Mouse (Mus musculus) fat pad, adult 2 months (tissue): ENCODE results near the gene Lexm.

Experiments
- DNase-seq: peaks from one replicate; pipeline ENCODE4 v3.0.0-alpha.2; 2011; ENCODE audit warnings: low read depth, low spot score; ENCODE audit errors: extremely low read depth

Gene Lexm

DNA sequence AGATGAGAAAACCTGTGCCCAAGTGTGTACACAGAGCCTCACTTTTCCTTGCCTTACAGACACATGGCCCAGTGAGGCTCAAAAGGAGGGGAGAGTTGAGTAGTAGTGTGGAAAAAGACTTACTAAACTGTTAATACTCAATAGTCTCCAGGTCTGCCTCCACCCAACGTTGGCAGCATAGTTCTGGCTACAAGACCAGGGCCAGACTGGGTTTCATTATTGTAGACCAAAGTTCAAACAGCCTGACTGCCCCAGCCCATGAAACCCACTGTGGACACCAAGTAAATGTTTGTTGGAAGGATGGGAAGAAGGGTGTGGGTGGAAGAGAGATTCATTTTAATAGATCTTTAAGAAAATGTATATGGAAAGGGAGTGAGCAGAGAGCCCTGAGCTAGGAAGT lies 70.1 kb downstream of the Lexm start:
- DNase-seq: no peak

DNA sequence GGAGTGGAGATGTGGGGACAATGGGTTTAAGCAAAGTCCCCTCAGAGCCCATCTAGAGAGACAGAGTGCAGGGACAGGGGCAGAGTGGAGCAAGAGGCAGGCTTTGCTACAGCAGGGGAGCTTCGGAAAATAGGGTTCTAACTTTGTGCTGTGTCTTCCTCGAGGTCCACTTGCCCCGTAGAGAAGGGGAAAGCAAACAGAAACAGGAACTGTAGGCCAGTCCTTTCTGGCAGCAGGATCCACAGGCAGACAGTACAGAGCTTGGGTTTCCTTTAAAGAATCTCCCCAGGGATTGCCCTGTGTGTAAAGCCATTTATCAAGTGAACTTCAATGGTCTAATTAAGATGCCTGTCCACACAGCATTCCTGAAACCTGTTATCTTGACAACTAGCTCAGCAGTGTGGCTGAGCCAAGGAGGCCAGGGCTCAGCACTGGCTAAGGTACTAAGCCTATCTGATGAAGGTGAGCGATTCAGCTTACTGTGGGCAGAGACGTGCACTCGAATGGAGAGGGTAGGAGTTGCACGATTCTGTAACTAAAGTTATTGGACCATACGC lies 71.1 kb downstream of the Lexm start:
- no peak for DNase-seq

DNA sequence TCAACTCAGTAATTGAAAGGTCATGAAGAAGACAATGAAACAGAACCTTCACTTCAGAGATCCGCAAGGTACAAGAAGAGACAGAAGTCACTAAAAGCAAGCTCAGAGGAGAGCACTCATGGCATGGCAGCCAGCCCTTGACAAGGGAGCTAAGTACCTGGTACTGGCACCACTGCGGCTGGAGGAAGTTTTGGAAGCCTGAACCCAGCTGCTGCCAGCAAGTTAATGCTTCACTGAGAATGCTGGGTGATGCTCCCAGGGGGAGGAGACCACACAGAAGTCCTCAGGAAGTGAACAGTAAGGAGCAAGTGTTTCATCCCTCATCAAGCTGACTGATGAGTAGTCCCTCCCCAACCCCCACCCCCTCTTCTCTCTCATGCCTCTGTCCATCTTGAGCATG lies 74.8 kb downstream of the Lexm start:
- DNase-seq: no peak

DNA sequence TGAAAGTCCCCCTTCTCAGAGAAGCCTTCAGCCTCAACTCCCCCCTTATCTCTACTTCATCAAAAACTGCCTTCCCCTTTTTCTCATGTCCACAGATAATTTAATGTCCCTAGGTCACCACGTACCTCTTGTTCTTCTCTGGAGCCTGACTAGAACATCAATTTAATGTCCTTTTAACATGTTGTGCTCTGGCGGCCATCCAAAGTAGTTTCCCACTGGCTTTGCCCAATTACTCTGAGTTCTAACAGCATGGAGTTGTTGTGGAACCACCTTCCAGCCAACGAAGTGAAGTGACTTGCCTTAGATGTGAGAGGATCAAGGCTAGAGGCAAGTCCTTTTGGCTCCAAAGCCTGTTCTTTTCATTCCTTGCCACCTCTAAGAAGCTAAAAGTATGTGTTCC lies 75.5 kb downstream of the Lexm start:
- DNase-seq: no peak
